14 mouse cellular contexts compared by ENCODE assay signal in genomic region chr12:8636945-8637344, GRCm38 (mm10). TPM values are rescaled to one million over a fixed set of nuclear protein-coding genes. Genes with fewer than 3 reads are reported as not detected.
DNase-seq lines count a peak whose midpoint lies in the region; ATAC-seq and TF ChIP-seq lines count a peak whose summit lies in the region.
"Had no signal": no experiment of that assay in that cellular context is flagged by ENCODE, and none has a peak within 500 bp of the region (broad histone marks: within the 10 kb centered on the region; RNA-seq: fewer than 3 reads in every experiment).

No protein-coding gene starts in this region.

- no peak overlapping the region for H3K9ac ChIP-seq in intestine, embryonic 14.5 days (ENCODE audit: low read length)
- no peak overlapping the region for H3K9ac ChIP-seq in intestine, postnatal 0 days (ENCODE audit: low read depth, low read length)
- H3K9ac ChIP-seq: forebrain, embryonic 12.5 days; kidney, embryonic 15.5 days; liver, embryonic 15.5 days; neural tube, embryonic 12.5 days had no signal

- H3K36me3 ChIP-seq in intestine, embryonic 14.5 days (ENCODE audit: control insufficient read depth, insufficient read depth, low read length) = no peaks in the 10 kb centered on the region
- no peaks in the 10 kb centered on the region for H3K36me3 ChIP-seq in intestine, postnatal 0 days (ENCODE audit: control insufficient read depth, insufficient read depth)
- H3K36me3 ChIP-seq: forebrain, embryonic 12.5 days; kidney, embryonic 15.5 days; liver, embryonic 15.5 days; neural tube, embryonic 12.5 days had no signal

- no peak for TF ChIP-seq CTCF in intestine, postnatal 0 days (IDR thresholded peaks at IDR 0.05; ENCODE audit: low read depth)

- H3K4me1 ChIP-seq in intestine, embryonic 14.5 days (replicated peaks; ENCODE audit: control insufficient read depth, insufficient read depth, low read length) = no peaks in the 10 kb centered on the region
- H3K4me1 ChIP-seq in intestine, postnatal 0 days (replicated peaks; ENCODE audit: control insufficient read depth, insufficient read depth, low read length) = no peaks in the 10 kb centered on the region

- no peaks in the 10 kb centered on the region for H3K9me3 ChIP-seq in intestine, embryonic 14.5 days (ENCODE audit: control insufficient read depth, low read length)
- no peaks in the 10 kb centered on the region for H3K9me3 ChIP-seq in intestine, postnatal 0 days (ENCODE audit: control insufficient read depth)
- H3K9me3 ChIP-seq: forebrain, embryonic 12.5 days; kidney, embryonic 15.5 days; liver, embryonic 15.5 days; neural tube, embryonic 12.5 days had no signal

- DNase-seq in CD4-positive, CD25-positive, alpha-beta regulatory T cell, adult 2 months (ENCODE audit: low read depth, low spot score) = peak; percentile 41
- peak; percentile 55 for DNase-seq in intestine, embryonic 14.5 days (ENCODE audit: low spot score)
- peak; percentile 50 for DNase-seq in thymus, postnatal 0 days (ENCODE audit: low spot score)
- no peak for DNase-seq in thymus, postnatal 36 days
- DNase-seq in cerebellum, adult 18-20 months = no peak
- DNase-seq in left cerebral cortex, adult 8-10 months (ENCODE audit: low spot score in 2 of 2) = no peak
- DNase-seq: thymus, postnatal 25 days had no signal

- ATAC-seq in CD4-positive, CD25-positive, alpha-beta regulatory T cell, adult 4 months = no peak
- ATAC-seq in intestine, embryonic 14.5 days (replicated peaks; ENCODE audit: low FRiP score, low TSS enrichment, low read depth) = no peak
- ATAC-seq in intestine, postnatal 0 days = no peak

- H3K4me2 ChIP-seq in intestine, embryonic 14.5 days (ENCODE audit: low read length) = no peak overlapping the region
- no peak overlapping the region for H3K4me2 ChIP-seq in intestine, postnatal 0 days (replicated peaks; ENCODE audit: low read depth)
- H3K4me2 ChIP-seq: forebrain, embryonic 12.5 days; kidney, embryonic 15.5 days; liver, embryonic 15.5 days; neural tube, embryonic 12.5 days had no signal

- H3K27ac ChIP-seq in intestine, embryonic 14.5 days (ENCODE audit: low read depth) = no peak overlapping the region
- H3K27ac ChIP-seq in intestine, postnatal 0 days (ENCODE audit: low read depth, low read length) = no peak overlapping the region
- H3K27ac ChIP-seq: forebrain, embryonic 12.5 days; kidney, embryonic 15.5 days; liver, embryonic 15.5 days; neural tube, embryonic 12.5 days had no signal

- WGBS in intestine, embryonic 14.5 days = 90% methylated on average over 14 of the region's 14 CpGs
- 89% methylated on average over 14 of the region's 14 CpGs for WGBS in intestine, postnatal 0 days

- H3K4me3 ChIP-seq in intestine, embryonic 14.5 days (ENCODE audit: low read depth, low read length) = no peak overlapping the region
- H3K4me3 ChIP-seq in intestine, postnatal 0 days (ENCODE audit: low read depth, low read length) = no peak overlapping the region
- H3K4me3 ChIP-seq: forebrain, embryonic 12.5 days; kidney, embryonic 15.5 days; liver, embryonic 15.5 days; neural tube, embryonic 12.5 days had no signal

- no peaks in the 10 kb centered on the region for H3K27me3 ChIP-seq in intestine, embryonic 14.5 days (replicated peaks; ENCODE audit: control insufficient read depth, insufficient read depth, low read length)
- H3K27me3 ChIP-seq in intestine, postnatal 0 days (replicated peaks; ENCODE audit: control insufficient read depth, insufficient read depth, low read length) = no peaks in the 10 kb centered on the region
- H3K27me3 ChIP-seq: forebrain, embryonic 12.5 days; kidney, embryonic 15.5 days; liver, embryonic 15.5 days; neural tube, embryonic 12.5 days had no signal

RNA-seq across cellular contexts. Expression of gene Pum2, which starts 37.0 kb away (rescaled TPM):
- 10 to 100 TPM; 66.0 to 67.0 TPM for polyA plus RNA-seq in CD4-positive, CD25-positive, alpha-beta regulatory T cell, adult 4 months (2017; shearing (Covaris generic))
- 59.2 and 71.8 TPM in 2 replicates for polyA plus RNA-seq in intestine, embryonic 14.5 days (2014; fragmentation: Nextera tagmentation; extraction: Ambion mirVana)
- 22.7 and 23.6 TPM in 2 replicates for polyA plus RNA-seq in intestine, postnatal 0 days (2015; fragmentation: Nextera tagmentation; extraction: Ambion mirVana)
- 46.9 and 54.6 TPM in 2 replicates for polyA plus RNA-seq in thymus, postnatal 0 days (2015; fragmentation: Nextera tagmentation; extraction: Ambion mirVana)
- 100 to 1,000 TPM; 173 to 210 (median 192) TPM for total RNA-seq in left cerebral cortex, adult 8-10 months (2022)

RNA-seq across cellular contexts. Expression of gene Slc7a15, which starts 38.1 kb away (rescaled TPM):
- not detected for polyA plus RNA-seq in CD4-positive, CD25-positive, alpha-beta regulatory T cell, adult 4 months (2017; shearing (Covaris generic))
- polyA plus RNA-seq in intestine, embryonic 14.5 days (2014; fragmentation: Nextera tagmentation; extraction: Ambion mirVana) = not detected in 2 replicates
- 5.7 TPM in 2 replicates for polyA plus RNA-seq in intestine, postnatal 0 days (2015; fragmentation: Nextera tagmentation; extraction: Ambion mirVana)
- polyA plus RNA-seq in thymus, postnatal 0 days (2015; fragmentation: Nextera tagmentation; extraction: Ambion mirVana) = 0.14 and 0.17 TPM in 2 replicates
- not detected for total RNA-seq in left cerebral cortex, adult 8-10 months (2022)
- polyA plus RNA-seq: forebrain, embryonic 12.5 days; heart, embryonic 14.5 days; kidney, embryonic 15.5 days; neural tube, embryonic 12.5 days had no signal

Comparison
In these comparisons a context has a peak if more than half of its experiments do, and no peak if none do; other contexts are left out.
1. DNase-seq: peak in CD4-positive, CD25-positive, alpha-beta regulatory T cell, adult 2 months (single experiment), intestine, embryonic 14.5 days (single experiment) and thymus, postnatal 0 days (single experiment); none in thymus, postnatal 36 days (0 of 2), cerebellum, adult 18-20 months (0 of 2) and left cerebral cortex, adult 8-10 months (0 of 2).